Mouse (Mus musculus) small intestine, adult 2 months (tissue): ENCODE data around the gene Olfr850. TPM values are rescaled to one million over a fixed set of nuclear protein-coding genes. Genes with fewer than 3 reads are reported as not detected.

ENCODE experiments used
- H3K27ac ChIP-seq: fragments of 200-500 bp; 2 replicates; pipeline ENCODE4 v1.5.1; 2012; ENCODE audit warnings: low read depth, low read length, control low read depth, inconsistent platforms; ENCODE audit not compliant: insufficient read depth
- H3K27me3 ChIP-seq: fragments of 200-500 bp; 2 replicates; pipeline ENCODE4 v1.6.1; 2012; ENCODE audit warnings: mild to moderate bottlenecking, moderate library complexity, low read length, inconsistent platforms; ENCODE audit not compliant: control insufficient read depth, insufficient read depth
- H3K36me3 ChIP-seq: fragments of 200-500 bp; 2 replicates; pipeline ENCODE4 v1.6.1; 2012; ENCODE audit warnings: mild to moderate bottlenecking, low read length, control low read depth, inconsistent platforms; ENCODE audit not compliant: control insufficient read depth, insufficient read depth
- H3K4me1 ChIP-seq: fragments of 200-500 bp; 2 replicates; pipeline ENCODE4 v1.6.1; 2012; ENCODE audit warnings: low read length, inconsistent platforms, mixed read lengths; ENCODE audit not compliant: control insufficient read depth, insufficient read depth, insufficient read length
- H3K4me3 ChIP-seq: fragments of 200-500 bp; 2 replicates; pipeline ENCODE4 v1.5.1; 2012; ENCODE audit warnings: low read depth, mild to moderate bottlenecking, control low read depth, inconsistent platforms, low read length, moderate library complexity
- CTCF ChIP-seq: fragments of 200-500 bp; IDR thresholded peaks from 2 replicates; pipeline ENCODE4 v1.5.1; 2012; ENCODE audit warnings: low read depth, mild to moderate bottlenecking, control low read depth, inconsistent platforms, low read length, moderate library complexity, mixed read lengths; ENCODE audit not compliant: insufficient replicate concordance, insufficient read length; ENCODE audit errors: extremely low read depth
- POLR2A ChIP-seq: fragments of 200-500 bp; IDR thresholded peaks from 2 replicates; pipeline ENCODE4 v1.6.1; 2012; ENCODE audit warnings: low read depth, mild to moderate bottlenecking, control low read depth, inconsistent platforms, low read length, moderate library complexity
- WGBS: fragments of 180-500 bp; shearing (Covaris S2); methylation state at CpG from one replicate; pipeline ENCODE4 v1.1.7; 2018; 5-methylcytosine and 5-hydroxymethylcytosine counted together
- polyA plus RNA-seq: library from polyadenylated mRNA; depleted of rRNA; stranded (reverse); fragments of >200 nt; gene quantifications from 2 replicates; pipeline ENCODE4 v1.2.3, GENCODE M21; 2012; rRNA removed

The Olfr850 gene
- not detected in 2 replicates for polyA plus RNA-seq

- TF ChIP-seq POLR2A (no peak), CTCF (no peak)
- H3K36me3 ChIP-seq: no peaks in the 10 kb centered on the region
- H3K27ac ChIP-seq: no peak within 1 kb of the TSS
- H3K27me3 ChIP-seq: no peaks in the 10 kb centered on the region
- H3K4me3 ChIP-seq: no peak within 1 kb of the TSS
- no peaks in the 10 kb centered on the region for H3K4me1 ChIP-seq
Observed at GRCm38 (mm10) chr9:19478148-19478547, at the start of gene Olfr850. TSS of gene Olfr850 (minus strand) at chr9:19478248.

GRCm38 (mm10) chr9:19492995-19493394, 14.9 kb upstream of the Olfr850 start, which contains the start of gene Olfr851:
TSS of gene Olfr851 (plus strand) at chr9:19493295.
- TF ChIP-seq POLR2A: no peak
- no peak for TF ChIP-seq CTCF
- H3K27me3 ChIP-seq: no peaks in the 10 kb centered on the region

GRCm38 (mm10) chr9:19439966-19440365, 38.1 kb downstream of the Olfr850 start, which contains the start of gene Olfr849:
TSS of gene Olfr849 (plus strand) at chr9:19440266.
- 77% methylated on average over 2 of the region's 2 CpGs for WGBS
- TF ChIP-seq POLR2A: no peak
- TF ChIP-seq CTCF: no peak

More at GRCm38 (mm10) chr9:19492995-19493394, 14.9 kb upstream of the Olfr850 start, which contains the start of gene Olfr851:
- Histone ChIP-seq H3K36me3 (no peaks in the 10 kb centered on the region), H3K27ac (no peak within 1 kb of the TSS), H3K4me3 (no peak within 1 kb of the TSS), H3K4me1 (no peaks in the 10 kb centered on the region)

More at GRCm38 (mm10) chr9:19439966-19440365, 38.1 kb downstream of the Olfr850 start, which contains the start of gene Olfr849:
- Histone ChIP-seq H3K36me3 (no peaks in the 10 kb centered on the region), H3K27ac (no peak within 1 kb of the TSS), H3K4me1 (no peaks in the 10 kb centered on the region), H3K4me3 (no peak within 1 kb of the TSS), H3K27me3 (no peaks in the 10 kb centered on the region)

Other genes with a start within 250 kb of the Olfr850 start
- not detected in 2 replicates for gene Olfr843, start 226.3 kb downstream of the Olfr850 start, polyA plus RNA-seq
- gene Olfr844, start 161.9 kb downstream of the Olfr850 start, polyA plus RNA-seq: not detected in 2 replicates
- gene Olfr845, start 141.8 kb downstream of the Olfr850 start, polyA plus RNA-seq: not detected in 2 replicates
- gene Olfr846, start 114.2 kb downstream of the Olfr850 start, polyA plus RNA-seq: not detected in 2 replicates
- gene Olfr847, start 99.6 kb downstream of the Olfr850 start, polyA plus RNA-seq: not detected in 2 replicates
- not detected in 2 replicates for gene Olfr849, start 38.0 kb downstream of the Olfr850 start, polyA plus RNA-seq
- not detected in 2 replicates for gene Olfr851, start 15.0 kb upstream of the Olfr850 start, polyA plus RNA-seq
- gene Olfr853, start 62.8 kb upstream of the Olfr850 start, polyA plus RNA-seq: not detected in 2 replicates
- gene Olfr854, start 89.1 kb upstream of the Olfr850 start, polyA plus RNA-seq: not detected in 2 replicates
- not detected in 2 replicates for gene Olfr855, start 104.4 kb upstream of the Olfr850 start, polyA plus RNA-seq
- gene Zfp317, start 143.9 kb upstream of the Olfr850 start, polyA plus RNA-seq: 2.0 and 2.2 TPM in 2 replicates
- gene Olfr857, start 231.2 kb upstream of the Olfr850 start, polyA plus RNA-seq: not detected in 2 replicates